Mouse (Mus musculus): ENCODE measurements around the gene Scai.

Scai gene

DNA sequence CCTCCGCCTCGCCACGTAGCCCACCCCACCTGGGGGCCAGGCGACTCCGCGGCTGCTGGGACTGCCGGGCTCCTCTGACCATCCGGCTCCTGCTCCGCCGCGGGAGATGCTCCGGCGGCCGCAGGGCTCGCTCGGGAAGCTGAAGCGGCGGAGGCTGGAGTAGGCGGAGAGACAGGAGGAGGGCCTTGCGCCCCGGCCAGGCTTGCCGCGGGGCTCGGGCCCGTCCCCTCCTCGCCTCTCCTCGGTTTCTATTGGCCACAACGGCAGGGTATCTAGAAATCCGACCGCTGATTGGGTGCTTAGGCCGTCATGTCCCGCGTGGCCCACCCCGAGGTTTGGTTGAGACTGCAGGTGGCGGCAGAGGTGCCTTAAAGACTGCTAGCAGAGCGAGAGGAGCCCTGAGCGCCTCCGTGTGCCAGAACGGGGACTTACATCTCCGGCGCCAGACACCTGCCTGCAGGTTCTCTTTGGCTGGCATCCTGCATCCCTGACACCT is at the start of gene Scai:
Gene Scai, minus strand, starts transcription at position 174 of the 496 bp plus-strand sequence.
- DNase-seq (ENCODE audit: extremely low read depth, insufficient read length, low spot score) = peak; percentile 98

DNA sequence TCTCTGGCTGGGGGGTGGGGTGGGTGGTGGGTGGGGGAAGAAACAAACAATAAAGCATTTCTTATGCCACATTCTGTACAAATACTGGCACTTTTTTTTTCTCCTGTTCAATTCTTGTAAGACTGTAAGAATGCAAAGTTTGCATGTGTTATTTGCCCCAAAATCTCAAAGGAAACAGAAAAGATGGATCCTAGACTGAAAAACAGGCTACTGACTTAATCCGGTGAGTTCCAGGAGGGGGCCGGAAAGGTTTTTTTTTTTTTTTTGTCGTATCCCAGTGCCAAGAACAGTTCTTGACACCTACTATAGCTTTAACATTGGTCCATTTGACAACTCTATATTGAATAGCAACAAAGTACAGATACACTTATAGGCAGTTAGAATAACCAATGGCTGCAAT is 36.2 kb upstream of the Scai start:
- DNase-seq (ENCODE audit: extremely low read depth, insufficient read length, low spot score) = no peak

- DNase-seq (ENCODE audit: extremely low read depth, insufficient read length, low spot score) = peak; percentile 93
Measured at GRCm38 (mm10) chr2:39226019-39226640, 35.6 kb upstream of the Scai start, which contains the start of gene Ppp6c. Gene Ppp6c, minus strand, starts transcription at chr2:39226451.

DNA sequence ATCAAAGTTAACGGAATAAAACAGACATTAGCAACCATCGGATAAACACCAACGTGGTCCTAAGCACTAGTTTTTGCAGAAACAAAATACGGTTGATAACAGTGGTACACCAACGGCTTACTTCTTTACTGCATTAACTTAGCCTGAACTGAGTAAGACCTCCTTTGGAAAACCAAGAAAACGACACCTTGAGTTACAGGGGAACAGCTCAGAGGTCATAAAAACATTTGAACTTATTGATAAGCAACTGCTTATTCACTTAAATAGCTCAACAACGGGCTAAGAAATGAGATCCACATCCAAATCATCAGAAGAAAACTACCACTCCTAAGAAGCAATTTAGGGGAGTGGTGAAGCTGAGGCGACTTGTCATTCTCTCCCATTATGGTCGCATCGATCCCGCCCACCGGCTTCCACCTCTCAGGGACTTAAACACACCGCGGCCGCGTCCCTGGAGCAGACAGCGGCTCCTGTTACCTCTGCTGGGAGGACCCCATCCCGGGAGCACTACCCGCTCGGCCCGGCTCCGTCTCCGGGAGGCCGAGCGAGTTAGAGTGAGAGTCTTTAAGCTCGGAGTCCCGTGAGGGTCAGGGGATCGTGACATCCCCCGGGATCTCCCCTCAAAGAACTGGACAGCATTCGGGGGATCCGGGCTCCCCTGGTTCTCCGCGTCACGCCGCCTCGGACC is 34.9 kb upstream of the Scai start:
- DNase-seq (ENCODE audit: extremely low read depth, insufficient read length, low spot score) = peak; percentile 52

DNA sequence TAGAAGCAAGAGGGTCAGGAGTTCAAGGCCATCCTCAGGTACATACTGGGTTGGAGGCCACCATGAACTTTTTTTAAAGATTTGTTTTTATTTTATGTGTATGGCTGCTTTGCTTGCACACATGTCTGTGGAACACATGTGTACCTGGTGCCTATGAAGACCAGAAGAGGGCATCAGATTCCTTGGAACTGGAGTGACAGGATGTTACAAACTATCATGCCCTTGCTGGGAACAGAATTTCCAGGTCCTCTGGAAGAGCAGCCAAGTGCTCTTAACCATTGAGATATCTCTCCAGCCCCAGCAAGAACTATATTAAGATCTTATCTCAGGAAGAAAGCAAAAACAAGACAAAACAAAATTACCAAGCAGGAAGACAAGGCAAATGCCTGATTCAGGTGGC is 34.1 kb upstream of the Scai start:
- no peak for DNase-seq (ENCODE audit: extremely low read depth, insufficient read length, low spot score)

DNA sequence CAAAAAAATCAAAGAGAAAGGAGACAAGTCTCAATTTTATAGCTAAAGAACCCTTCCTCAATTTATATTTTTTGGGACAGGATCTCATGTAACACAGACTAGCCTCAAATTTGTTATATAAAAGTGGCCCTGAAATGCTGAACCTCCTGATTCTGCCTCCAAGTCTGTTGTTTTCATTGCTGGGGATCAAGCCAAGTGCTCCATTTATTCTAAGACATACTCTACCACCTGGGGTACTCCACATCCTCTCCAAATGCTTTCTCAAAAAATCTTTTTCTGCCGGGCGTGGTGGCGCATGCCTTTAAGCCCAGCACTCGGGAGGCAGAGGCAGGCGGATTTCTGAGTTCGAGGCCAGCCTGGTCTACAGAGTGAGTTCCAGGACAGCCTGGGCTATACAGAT is 29.5 kb upstream of the Scai start:
- no peak for DNase-seq (ENCODE audit: extremely low read depth, insufficient read length, low spot score)

GRCm38 (mm10) chr2:39219034-39219433 is 28.5 kb upstream of the Scai start:
- DNase-seq (ENCODE audit: extremely low read depth, insufficient read length, low spot score) = no peak

- DNase-seq (ENCODE audit: extremely low read depth, insufficient read length, low spot score) = no peak
Measured at GRCm38 (mm10) chr2:39217150-39217549, 26.6 kb upstream of the Scai start.

- no peak for DNase-seq (ENCODE audit: extremely low read depth, insufficient read length, low spot score)
Measured at GRCm38 (mm10) chr2:39210738-39211137, 20.2 kb upstream of the Scai start.

GRCm38 (mm10) chr2:39203359-39203758 is 12.8 kb upstream of the Scai start:
- no peak for DNase-seq (ENCODE audit: extremely low read depth, insufficient read length, low spot score)

- no peak for DNase-seq (ENCODE audit: extremely low read depth, insufficient read length, low spot score)
Measured at GRCm38 (mm10) chr2:39194809-39195208, 4.3 kb upstream of the Scai start.

DNA sequence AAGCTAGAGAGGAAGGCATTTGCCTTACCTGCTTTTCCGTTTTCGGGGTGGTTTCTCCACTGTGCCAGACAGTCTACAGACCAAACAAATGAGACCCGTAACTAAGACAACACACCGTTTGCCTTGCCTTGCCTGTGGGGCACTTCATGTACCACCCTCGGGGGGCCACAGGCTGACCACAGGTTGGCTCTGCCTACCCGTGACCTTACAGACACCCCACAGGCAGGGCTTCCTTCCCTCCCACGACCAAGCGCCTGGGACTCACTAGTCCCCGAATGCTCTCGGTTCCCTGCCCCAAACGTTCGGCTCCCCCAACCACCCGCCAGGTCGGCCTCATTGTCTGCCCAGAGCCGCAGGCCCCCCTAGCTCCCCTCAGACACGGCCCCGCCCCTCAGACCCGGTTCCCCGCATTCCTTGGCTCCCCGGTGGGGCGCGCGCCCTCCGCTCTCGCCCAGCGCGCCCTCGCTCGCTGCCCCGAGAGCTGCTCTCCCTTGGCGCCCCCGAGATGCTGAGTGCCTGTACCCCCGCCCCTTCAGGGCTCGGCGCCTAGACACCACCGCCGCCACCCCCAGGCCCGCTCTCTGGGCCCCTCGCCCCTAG is 473 bp downstream of the Scai start:
- no peak for DNase-seq (ENCODE audit: extremely low read depth, insufficient read length, low spot score)

GRCm38 (mm10) chr2:39185942-39186341 is 4.6 kb downstream of the Scai start:
- no peak for DNase-seq (ENCODE audit: extremely low read depth, insufficient read length, low spot score)

GRCm38 (mm10) chr2:39183587-39183986 is 6.9 kb downstream of the Scai start:
- no peak for DNase-seq (ENCODE audit: extremely low read depth, insufficient read length, low spot score)

- no peak for DNase-seq (ENCODE audit: extremely low read depth, insufficient read length, low spot score)
Measured at GRCm38 (mm10) chr2:39160996-39161395, 29.5 kb downstream of the Scai start.

GRCm38 (mm10) chr2:39157916-39158315 is 32.6 kb downstream of the Scai start:
- no peak for DNase-seq (ENCODE audit: extremely low read depth, insufficient read length, low spot score)

GRCm38 (mm10) chr2:39156821-39157220 is 33.7 kb downstream of the Scai start:
- DNase-seq (ENCODE audit: extremely low read depth, insufficient read length, low spot score) = no peak

DNA sequence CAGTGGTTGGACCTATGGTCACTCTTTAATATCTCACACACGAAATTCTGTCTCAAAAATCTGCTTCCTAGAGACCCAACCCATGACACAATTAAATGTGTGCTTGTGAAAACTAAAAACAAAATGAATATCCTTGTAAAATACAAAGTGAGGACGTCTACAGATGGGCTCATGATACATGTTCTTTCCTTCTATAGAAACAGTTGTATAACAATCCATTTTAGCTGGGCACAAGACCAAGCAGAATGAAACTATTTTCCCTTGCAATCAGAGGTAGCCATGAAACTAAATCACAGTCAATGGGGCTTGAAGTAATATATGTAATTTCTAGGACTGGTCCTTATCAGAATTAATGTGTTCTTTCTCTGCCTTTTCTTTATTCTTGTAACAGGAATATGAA is 39.6 kb downstream of the Scai start:
- DNase-seq (ENCODE audit: extremely low read depth, insufficient read length, low spot score) = no peak

- DNase-seq (ENCODE audit: extremely low read depth, insufficient read length, low spot score) = no peak
Measured at GRCm38 (mm10) chr2:39148075-39148474, 42.5 kb downstream of the Scai start.

DNA sequence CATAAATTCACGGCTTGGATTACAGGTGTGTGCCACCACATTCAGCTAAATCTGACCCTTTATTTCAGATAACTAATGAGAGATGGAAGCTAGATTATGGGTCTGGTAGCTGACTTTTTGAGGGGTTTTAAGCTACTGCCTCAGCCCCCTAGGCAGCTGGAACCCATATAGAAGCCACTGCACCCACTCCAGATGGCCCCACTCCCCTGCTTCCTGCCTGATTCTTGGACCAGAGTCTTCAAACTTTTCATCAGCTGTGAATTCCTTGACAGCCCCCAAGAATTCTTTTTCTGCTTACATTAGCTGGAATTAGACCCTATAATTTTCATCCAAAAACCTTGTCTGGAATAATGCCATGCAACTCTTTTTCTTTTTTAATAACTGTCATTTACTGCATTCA is 44.1 kb downstream of the Scai start:
- no peak for DNase-seq (ENCODE audit: extremely low read depth, insufficient read length, low spot score)

DNA sequence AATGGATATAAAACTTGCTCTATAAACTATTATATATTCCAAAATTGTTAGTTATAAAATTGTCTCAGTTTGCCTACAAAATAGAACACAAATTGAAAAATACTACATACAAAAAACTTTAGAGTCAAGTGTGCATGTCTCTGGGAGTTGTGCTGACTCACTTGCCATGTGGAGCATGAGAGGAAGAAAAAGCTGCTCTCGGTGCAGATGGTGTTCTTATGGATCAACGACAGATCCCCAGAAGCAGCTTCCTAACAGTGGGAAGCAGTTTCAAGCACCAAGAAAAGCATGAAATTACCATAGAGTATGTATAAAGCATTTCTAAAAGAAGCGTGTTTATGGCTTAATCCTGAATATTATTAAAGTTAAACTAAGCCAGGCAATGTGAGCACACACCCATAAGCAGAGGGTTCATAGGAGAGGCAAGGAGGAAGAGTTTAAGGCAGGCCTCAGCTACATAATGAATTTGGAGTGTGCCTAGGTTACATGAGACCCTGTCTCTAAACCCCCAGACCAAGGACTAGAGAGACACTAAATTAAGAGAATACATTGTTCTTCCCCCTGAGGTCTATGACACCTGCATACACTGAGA is 48.1 kb downstream of the Scai start:
- DNase-seq (ENCODE audit: extremely low read depth, insufficient read length, low spot score) = no peak

All from 3134 (cell line).